Mouse (Mus musculus): Measurements from ENCODE around the gene Tcf3. TPM values are rescaled to one million over a fixed set of nuclear protein-coding genes. Genes with fewer than 3 reads are reported as not detected.

Tcf3 gene
- total RNA-seq, 2 experiments from 2014 or later: 11.1 to 13.8 TPM

- DNase-seq: no peak
Measured at GRCm38 (mm10) chr10:80437973-80438372, 4.5 kb upstream of the Tcf3 start.

- DNase-seq: no peak
Measured at GRCm38 (mm10) chr10:80436276-80436675, 2.8 kb upstream of the Tcf3 start.

GRCm38 (mm10) chr10:80435764-80436163 is 2.3 kb upstream of the Tcf3 start:
- no peak for DNase-seq

GRCm38 (mm10) chr10:80434823-80435222 is 1.4 kb upstream of the Tcf3 start:
- no peak for DNase-seq

GRCm38 (mm10) chr10:80434233-80434592 is 766 bp upstream of the Tcf3 start:
- DNase-seq: no peak

- DNase-seq: peak; percentile 45
Measured at GRCm38 (mm10) chr10:80432936-80433512, 423 bp downstream of the Tcf3 start.

- no peak for DNase-seq
Measured at GRCm38 (mm10) chr10:80432387-80432785, 1.1 kb downstream of the Tcf3 start.

GRCm38 (mm10) chr10:80431570-80432386 is 1.7 kb downstream of the Tcf3 start:
- no peak for DNase-seq

- no peak for DNase-seq
Measured at GRCm38 (mm10) chr10:80430375-80430980, 3.0 kb downstream of the Tcf3 start.

- no peak for DNase-seq
Measured at GRCm38 (mm10) chr10:80429800-80430199, 3.6 kb downstream of the Tcf3 start.

GRCm38 (mm10) chr10:80425041-80425440 is 8.4 kb downstream of the Tcf3 start:
- no peak for DNase-seq

GRCm38 (mm10) chr10:80423562-80423961 is 9.9 kb downstream of the Tcf3 start:
- DNase-seq: no peak

- DNase-seq: no peak
Measured at GRCm38 (mm10) chr10:80421651-80422472, 11.6 kb downstream of the Tcf3 start.

GRCm38 (mm10) chr10:80421208-80421607 is 12.2 kb downstream of the Tcf3 start:
- DNase-seq: no peak

GRCm38 (mm10) chr10:80420729-80421128 is 12.7 kb downstream of the Tcf3 start:
- no peak for DNase-seq

GRCm38 (mm10) chr10:80419419-80419818 is 14.0 kb downstream of the Tcf3 start:
- DNase-seq: no peak

GRCm38 (mm10) chr10:80418311-80418710 is 15.1 kb downstream of the Tcf3 start:
- DNase-seq: no peak

GRCm38 (mm10) chr10:80417841-80418240 is 15.6 kb downstream of the Tcf3 start:
- DNase-seq: no peak

- no peak for DNase-seq
Measured at GRCm38 (mm10) chr10:80417371-80417770, 16.1 kb downstream of the Tcf3 start.

- no peak for DNase-seq
Measured at GRCm38 (mm10) chr10:80415566-80415965, 17.9 kb downstream of the Tcf3 start.

- DNase-seq: peak; percentile 50
Measured at GRCm38 (mm10) chr10:80412656-80413541, 20.5 kb downstream of the Tcf3 start.

GRCm38 (mm10) chr10:80407924-80408323 is 25.5 kb downstream of the Tcf3 start:
- no peak for DNase-seq
